Mouse (Mus musculus): ENCODE results near the gene 4930452B06Rik.

DNA sequence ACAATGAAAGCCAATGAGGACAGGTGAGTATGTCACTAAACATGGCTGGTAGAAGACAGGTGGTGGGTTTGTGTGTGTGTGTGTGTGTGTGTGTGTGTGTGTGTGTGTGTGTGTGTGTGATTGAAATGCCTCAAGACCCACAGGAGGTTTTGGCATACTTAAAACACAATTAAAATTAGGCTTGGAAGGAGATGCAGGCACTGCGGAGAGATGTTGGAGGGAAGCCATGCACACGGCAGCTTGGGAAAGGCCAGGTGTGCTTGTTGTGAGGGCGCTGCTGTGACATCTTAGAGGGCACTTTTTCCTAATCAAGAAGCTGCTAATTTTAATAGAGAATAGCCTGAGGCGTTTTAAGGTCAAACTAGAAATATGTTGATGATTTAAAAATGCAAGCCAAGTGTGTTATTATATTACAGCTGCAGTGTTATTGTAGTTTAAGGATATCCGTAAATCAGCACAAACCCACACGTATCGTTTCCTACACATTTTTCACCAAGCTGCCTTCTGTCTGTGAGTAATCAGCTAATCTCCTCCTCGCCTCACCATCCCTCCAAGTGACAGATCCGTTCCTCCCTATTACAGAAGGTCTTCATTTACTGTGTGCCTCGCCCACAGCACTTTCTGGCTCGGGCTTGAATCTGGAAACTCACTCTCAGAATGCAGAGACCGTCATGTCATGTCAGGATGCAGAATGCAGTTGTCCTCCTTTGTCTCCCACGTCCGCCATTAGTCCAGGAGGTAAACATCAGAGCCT, 201.5 kb downstream of the 4930452B06Rik start:
- TF ChIP-seq CTCF (IDR thresholded peaks at IDR 0.05; ENCODE audit: low read depth) (no peak), EP300 (IDR thresholded peaks at IDR 0.05; ENCODE audit: low read depth) (no peak)
